Mouse (Mus musculus): Measurements from ENCODE around the gene Lypla2.
A peak's percentile ranks its signal among the peaks of the same experiment; 100 is the strongest.

Lypla2 gene

GRCm38 (mm10) chr4:135972911-135973811 is 735 bp upstream of the Lypla2 start:
- DNase-seq (ENCODE audit: low spot score in 2 of 2): no peak

GRCm38 (mm10) chr4:135971805-135972555 is 446 bp downstream of the Lypla2 start:
- DNase-seq (ENCODE audit: low spot score in 2 of 2): no peak

GRCm38 (mm10) chr4:135970585-135970984 is 1.8 kb downstream of the Lypla2 start:
- DNase-seq (ENCODE audit: low spot score in 2 of 2): no peak

- DNase-seq (ENCODE audit: low spot score in 2 of 2): no peak
These were observed 3.2 kb downstream of the Lypla2 start for GRCm38 (mm10) chr4:135969070-135969750.

GRCm38 (mm10) chr4:135968271-135968869 is 4.1 kb downstream of the Lypla2 start:
- no peak for DNase-seq (ENCODE audit: low spot score in 2 of 2)

- no peak for DNase-seq (ENCODE audit: low spot score in 2 of 2)
These were observed 5.2 kb downstream of the Lypla2 start for GRCm38 (mm10) chr4:135967086-135967760.

GRCm38 (mm10) chr4:135966283-135966682 is 6.1 kb downstream of the Lypla2 start:
- no peak for DNase-seq (ENCODE audit: low spot score in 2 of 2)

GRCm38 (mm10) chr4:135965113-135965512 is 7.3 kb downstream of the Lypla2 start:
- no peak for DNase-seq (ENCODE audit: low spot score in 2 of 2)

- peak in 1 of 2 experiments; percentile 63 for DNase-seq (ENCODE audit: low spot score in 2 of 2)
These were observed 8.0 kb downstream of the Lypla2 start for GRCm38 (mm10) chr4:135964426-135964825.

GRCm38 (mm10) chr4:135963457-135964193 is 8.8 kb downstream of the Lypla2 start, which contains the start of gene Gale:
Gene Gale (plus strand): TSS chr4:135963727.
- DNase-seq (ENCODE audit: low spot score in 2 of 2): peak; percentile 89 to 92

GRCm38 (mm10) chr4:135962946-135963345 is 9.5 kb downstream of the Lypla2 start:
- no peak for DNase-seq (ENCODE audit: low spot score in 2 of 2)

GRCm38 (mm10) chr4:135962198-135962597 is 10.2 kb downstream of the Lypla2 start:
- DNase-seq (ENCODE audit: low spot score in 2 of 2): no peak

GRCm38 (mm10) chr4:135961709-135962108 is 10.7 kb downstream of the Lypla2 start:
- no peak for DNase-seq (ENCODE audit: low spot score in 2 of 2)

GRCm38 (mm10) chr4:135960717-135961116 is 11.7 kb downstream of the Lypla2 start:
- DNase-seq (ENCODE audit: low spot score in 2 of 2): peak in 1 of 2 experiments; percentile 64

- DNase-seq (ENCODE audit: low spot score in 2 of 2): no peak
These were observed 14.1 kb downstream of the Lypla2 start for GRCm38 (mm10) chr4:135958354-135958753.

- no peak for DNase-seq (ENCODE audit: low spot score in 2 of 2)
These were observed 16.5 kb downstream of the Lypla2 start for GRCm38 (mm10) chr4:135955886-135956285.

- DNase-seq (ENCODE audit: low spot score in 2 of 2): peak in 1 of 2 experiments; percentile 67
These were observed 18.2 kb downstream of the Lypla2 start for GRCm38 (mm10) chr4:135954241-135954640.

GRCm38 (mm10) chr4:135953179-135953578 is 19.2 kb downstream of the Lypla2 start:
- DNase-seq (ENCODE audit: low spot score in 2 of 2): no peak

GRCm38 (mm10) chr4:135951505-135951904 is 20.9 kb downstream of the Lypla2 start:
- no peak for DNase-seq (ENCODE audit: low spot score in 2 of 2)

GRCm38 (mm10) chr4:135950365-135950764 is 22.1 kb downstream of the Lypla2 start:
- no peak for DNase-seq (ENCODE audit: low spot score in 2 of 2)
